Mouse (Mus musculus) CH12F3 (cell line): ENCODE results near the gene Vti1a.

Experiments
- in situ Hi-C: fragments of 300-500 bp; cut with MboI; formaldehyde crosslinking; loops from 2 replicates; pipeline ENCODE4 v1.14.3; 2020; ENCODE audit warnings: low sequenced_read_pairs

The Vti1a gene

DNA sequence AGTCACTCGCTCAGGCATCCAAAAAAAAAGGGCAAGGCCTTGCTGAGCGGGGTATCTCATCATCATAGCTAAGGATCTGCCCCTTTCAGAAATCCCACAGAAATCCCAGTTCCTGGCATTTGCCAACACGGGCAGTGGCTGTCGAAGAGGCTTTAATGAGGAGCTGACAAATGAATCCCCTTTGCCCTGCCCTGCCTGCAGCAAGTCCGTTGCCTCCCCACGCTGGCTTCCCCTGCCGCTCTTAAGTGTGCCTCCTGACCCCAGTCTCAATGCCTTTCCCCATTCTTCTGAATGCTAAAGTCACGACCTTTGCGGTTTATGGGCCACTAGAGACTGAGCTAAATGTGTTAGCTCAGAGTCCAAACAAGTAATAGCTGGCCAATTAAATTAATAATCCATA lies 352.8 kb downstream of the Vti1a start:
- in situ Hi-C loops: no loop called here
